Mouse (Mus musculus) midbrain, embryonic 15.5 days (tissue): ENCODE results near the gene Odf3. TPM values are rescaled to one million over a fixed set of nuclear protein-coding genes. Genes with fewer than 3 reads are reported as not detected.

ENCODE experiments used
- ATAC-seq: fragments of 200-750 bp; cut with Nextera tagmentation; replicated peaks from 2 replicates; pipeline ENCODE4 v1.8.0; 2017; ENCODE audit warnings: moderate TSS enrichment
- H3K27ac ChIP-seq: fragments of 300-500 bp; sonication (generic); 2 replicates; pipeline ENCODE4 v1.5.1; 2015; ENCODE audit warnings: mild to moderate bottlenecking, inconsistent platforms
- H3K27me3 ChIP-seq: fragments of 300-500 bp; sonication (generic); replicated peaks from 2 replicates; pipeline ENCODE4 v1.6.1; 2015; ENCODE audit warnings: inconsistent platforms
- H3K36me3 ChIP-seq: fragments of 300-500 bp; sonication (generic); replicated peaks from 2 replicates; pipeline ENCODE4 v1.6.1; 2015; ENCODE audit warnings: inconsistent platforms
- H3K4me1 ChIP-seq: fragments of 300-500 bp; sonication (generic); 2 replicates; pipeline ENCODE4 v1.6.1; 2015; ENCODE audit warnings: inconsistent platforms
- H3K4me2 ChIP-seq: fragments of 300-500 bp; sonication (generic); 2 replicates; pipeline ENCODE4 v1.6.1; 2015; ENCODE audit warnings: inconsistent platforms, mild to moderate bottlenecking, moderate library complexity
- H3K4me3 ChIP-seq: fragments of 300-500 bp; sonication (generic); 2 replicates; pipeline ENCODE4 v1.5.1; 2015; ENCODE audit warnings: mild to moderate bottlenecking, inconsistent platforms
- H3K9ac ChIP-seq: fragments of 300-500 bp; sonication (generic); 2 replicates; pipeline ENCODE4 v1.6.1; 2015; ENCODE audit warnings: mild to moderate bottlenecking, inconsistent platforms
- H3K9me3 ChIP-seq: fragments of 300-500 bp; sonication (generic); 2 replicates; pipeline ENCODE4 v1.6.1; 2016; ENCODE audit warnings: inconsistent platforms
- WGBS: fragments of 180-500 bp; shearing (Covaris S2); methylation state at CpG from one replicate; pipeline ENCODE4 v1.1.7; 2015; ENCODE audit warnings: mixed read lengths; 5-methylcytosine and 5-hydroxymethylcytosine counted together
- polyA plus RNA-seq: library from polyadenylated mRNA; unstranded; fragments of >200 nt; fragmentation: Nextera tagmentation; extraction: Ambion mirVana; gene quantifications from 2 replicates; pipeline ENCODE4 v1.2.1, GENCODE M21; 2015

Odf3 gene
- polyA plus RNA-seq, 1 experiment from 2014 or later: not detected

DNA sequence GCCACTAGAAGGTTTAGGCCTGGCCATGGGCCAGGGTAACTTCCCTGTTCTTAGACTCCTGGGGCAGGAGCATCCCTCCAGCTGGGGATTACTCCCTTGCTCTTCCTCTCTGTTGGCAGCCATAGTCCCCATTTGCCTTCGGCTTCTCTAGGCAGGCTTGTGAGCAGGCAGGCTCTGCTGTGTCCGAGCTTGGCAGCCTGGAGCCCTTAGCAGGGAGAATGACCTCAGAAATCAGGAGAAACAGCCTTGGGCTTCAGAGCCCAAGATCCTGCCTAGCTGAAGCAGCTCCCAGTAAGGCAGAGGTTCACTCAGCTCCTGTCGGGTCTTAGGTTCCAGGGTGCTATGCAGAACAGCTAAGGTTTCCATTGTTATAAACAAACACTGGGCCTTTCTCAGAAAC lies 51.5 kb downstream of the Odf3 start:
- 82% methylated on average over 3 of the region's 3 CpGs for WGBS
- Histone ChIP-seq H3K4me1 (no peaks in the 10 kb centered on the region), H3K4me3 (no peak overlapping the region), H3K36me3 (peaks cover 33% of the 10 kb centered on the region), H3K9me3 (no peaks in the 10 kb centered on the region), H3K27me3 (no peaks in the 10 kb centered on the region), H3K4me2 (no peak overlapping the region), H3K27ac (no peak overlapping the region), H3K9ac (no peak overlapping the region)
- ATAC-seq: no peak

GRCm38 (mm10) chr7:140900220-140900619 lies 52.6 kb downstream of the Odf3 start, which contains the start of gene Cox8b:
TSS of gene Cox8b (minus strand) at chr7:140900446.
- no peak within 1 kb of the TSS for H3K4me2 ChIP-seq
- H3K9ac ChIP-seq: no peak within 1 kb of the TSS
- no peak for ATAC-seq
- H3K4me3 ChIP-seq: no peak within 1 kb of the TSS
- H3K9me3 ChIP-seq: no peaks in the 10 kb centered on the region
- peaks cover 26% of the 10 kb centered on the region for H3K36me3 ChIP-seq
- H3K4me1 ChIP-seq: no peaks in the 10 kb centered on the region
- WGBS: 84% methylated on average over 10 of the region's 10 CpGs
- H3K27ac ChIP-seq: no peak within 1 kb of the TSS
- H3K27me3 ChIP-seq: no peaks in the 10 kb centered on the region

Other genes starting within 250 kb of the Odf3 start
- gene Olfr46, start 246.5 kb upstream of the Odf3 start, polyA plus RNA-seq: 0.03 and 0.04 TPM in 2 replicates
- not detected in 2 replicates for gene Olfr61, start 218.8 kb upstream of the Odf3 start, polyA plus RNA-seq
- gene Olfr53, start 201.4 kb upstream of the Odf3 start, polyA plus RNA-seq: not detected in 2 replicates
- gene Olfr539, start 187.9 kb upstream of the Odf3 start, polyA plus RNA-seq: not detected in 2 replicates
- gene Olfr45, start 165.9 kb upstream of the Odf3 start, polyA plus RNA-seq: not detected in 2 replicates
- not detected in 2 replicates for gene Olfr541, start 150.5 kb upstream of the Odf3 start, polyA plus RNA-seq
- gene Cyp2e1, start 84.1 kb upstream of the Odf3 start, polyA plus RNA-seq: not detected in 2 replicates
- 0.45 and 0.55 TPM in 2 replicates for gene Syce1, start 60.0 kb upstream of the Odf3 start, polyA plus RNA-seq
- 34.1 and 36.5 TPM in 2 replicates for gene Zfp941, start 25.6 kb upstream of the Odf3 start, polyA plus RNA-seq
- gene Urah, start 12.8 kb upstream of the Odf3 start, polyA plus RNA-seq: 0.38 TPM in 1 of 2 replicates, not detected in the other
- gene Scgb1c1, start 2.3 kb upstream of the Odf3 start, polyA plus RNA-seq: not detected in 2 replicates
- 0.23 and 0.36 TPM in 2 replicates for gene Gm45785, start 8.5 kb downstream of the Odf3 start, polyA plus RNA-seq
- 110 and 111 TPM in 2 replicates for gene Ric8a, start 9.2 kb downstream of the Odf3 start, polyA plus RNA-seq
- gene Bet1l, start 9.8 kb downstream of the Odf3 start, polyA plus RNA-seq: 41.1 and 46.2 TPM in 2 replicates
- gene Psmd13, start 34.2 kb downstream of the Odf3 start, polyA plus RNA-seq: 279 and 282 TPM in 2 replicates
- 54.0 and 55.5 TPM in 2 replicates for gene Sirt3, start 34.5 kb downstream of the Odf3 start, polyA plus RNA-seq
- gene Cox8b, start 52.6 kb downstream of the Odf3 start, polyA plus RNA-seq: not detected in 2 replicates
- 0.56 and 0.63 TPM in 2 replicates for gene Nlrp6, start 73.1 kb downstream of the Odf3 start, polyA plus RNA-seq
- gene Pgghg, start 93.6 kb downstream of the Odf3 start, polyA plus RNA-seq: 6.2 and 8.4 TPM in 2 replicates
- 0.65 and 1.1 TPM in 2 replicates for gene Ifitm5, start 102.5 kb downstream of the Odf3 start, polyA plus RNA-seq
- not detected in 2 replicates for gene Gm45717, start 108.1 kb downstream of the Odf3 start, polyA plus RNA-seq
- gene Ifitm2, start 108.2 kb downstream of the Odf3 start, polyA plus RNA-seq: 135 and 145 TPM in 2 replicates
- gene Ifitm1, start 119.4 kb downstream of the Odf3 start, polyA plus RNA-seq: 14.9 and 18.8 TPM in 2 replicates
- 40.9 and 59.9 TPM in 2 replicates for gene Ifitm3, start 163.0 kb downstream of the Odf3 start, polyA plus RNA-seq
- gene Ifitm6, start 170.1 kb downstream of the Odf3 start, polyA plus RNA-seq: 0.99 and 1.4 TPM in 2 replicates
- gene Gm17387, start 181.3 kb downstream of the Odf3 start, polyA plus RNA-seq: not detected in 2 replicates
- 59.2 and 64.1 TPM in 2 replicates for gene B4galnt4, start 213.3 kb downstream of the Odf3 start, polyA plus RNA-seq
- gene Pkp3, start 230.4 kb downstream of the Odf3 start, polyA plus RNA-seq: 0.84 TPM in 1 of 2 replicates, not detected in the other